Mouse (Mus musculus) thymus, adult 2 months (tissue): ENCODE data around the gene Hoxa7.

Experiments used
- CTCF ChIP-seq: fragments of 200-500 bp; IDR thresholded peaks from 2 replicates; pipeline ENCODE4 v1.5.1; 2012; ENCODE audit warnings: mild to moderate bottlenecking, control low read depth, low read length, moderate library complexity, borderline replicate concordance; ENCODE audit not compliant: control insufficient read depth, poor library complexity, insufficient read depth; ENCODE audit errors: extremely low read depth
- POLR2A ChIP-seq: fragments of 200-500 bp; IDR thresholded peaks from 2 replicates; pipeline ENCODE4 v1.6.1; 2012; ENCODE audit warnings: mild to moderate bottlenecking, low read length, control low read depth, moderate library complexity; ENCODE audit not compliant: control insufficient read depth, poor library complexity, insufficient read depth; ENCODE audit errors: extremely low read depth

GRCm38 (mm10) chr6:52179690-52180089, 42.0 kb downstream of the Hoxa7 start:
- TF ChIP-seq CTCF (no peak), POLR2A (no peak)
